Mouse (Mus musculus) heart, adult 2 months (tissue): Measurements from ENCODE around the gene Meox2. TPM values are rescaled to one million over a fixed set of nuclear protein-coding genes. Genes with fewer than 3 reads are reported as not detected.

Experiments
- DNase-seq, 2 experiments: peaks; one replicate each; pipeline ENCODE4 v3.0.0; 2021
- H3K27ac ChIP-seq: fragments of 200-600 bp; 2 replicates; pipeline ENCODE4 v1.8.1; 2022
- H3K27me3 ChIP-seq: fragments of 200-500 bp; 2 replicates; pipeline ENCODE4 v1.6.1; 2012; ENCODE audit warnings: mild to moderate bottlenecking, low read length, inconsistent platforms, mixed read lengths; ENCODE audit not compliant: control insufficient read depth, insufficient read depth
- H3K36me3 ChIP-seq: fragments of 200-500 bp; 2 replicates; pipeline ENCODE4 v1.6.1; 2012; ENCODE audit warnings: low read length, inconsistent platforms; ENCODE audit not compliant: control insufficient read depth, insufficient read depth
- H3K4me1 ChIP-seq: fragments of 200-500 bp; 2 replicates; pipeline ENCODE4 v1.6.1; 2011; ENCODE audit warnings: low read length; ENCODE audit not compliant: control insufficient read depth, insufficient read depth
- H3K4me3 ChIP-seq: fragments of 200-600 bp; 2 replicates; pipeline ENCODE4 v1.8.1; 2022
- H3K79me2 ChIP-seq: fragments of 200-500 bp; replicated peaks from 2 replicates; pipeline ENCODE4 v1.6.1; 2012; ENCODE audit warnings: mild to moderate bottlenecking, inconsistent platforms, low read length, moderate library complexity, mixed read lengths; ENCODE audit not compliant: control insufficient read depth, insufficient read depth
- H3K9ac ChIP-seq: fragments of 200-500 bp; 2 replicates; pipeline ENCODE4 v1.6.1; 2012; ENCODE audit warnings: low read depth, mild to moderate bottlenecking, control low read depth, inconsistent platforms, low read length, mixed read lengths
- CTCF ChIP-seq: fragments of 200-600 bp; IDR thresholded peaks from 2 replicates; pipeline ENCODE4 v1.8.1; 2022; ENCODE audit warnings: antibody characterized with exemption, mild to moderate bottlenecking, moderate library complexity
- EP300 ChIP-seq: fragments of 200-500 bp; IDR thresholded peaks from 2 replicates; pipeline ENCODE4 v1.6.1; 2011; ENCODE audit warnings: low read depth, low read length, control low read depth; ENCODE audit not compliant: insufficient read depth
- POLR2A ChIP-seq: fragments of 200-500 bp; IDR thresholded peaks from 2 replicates; pipeline ENCODE4 v1.6.1; 2011; ENCODE audit warnings: mild to moderate bottlenecking, low read depth, low read length, control low read depth; ENCODE audit not compliant: insufficient read depth
- WGBS: fragments of 180-500 bp; shearing (Covaris S2); methylation state at CpG from one replicate; pipeline ENCODE4 v1.1.7; 2018; 5-methylcytosine and 5-hydroxymethylcytosine counted together
- intact Hi-C: fragments of 180-260 bp; cut with DNase I; formaldehyde crosslinking; loops from one replicate; pipeline ENCODE4 v1.15.1; 2025
- polyA plus RNA-seq: library from polyadenylated mRNA; depleted of rRNA; stranded (reverse); fragments of >200 nt; gene quantifications from 2 replicates; pipeline ENCODE4 v1.2.3, GENCODE M21; 2012; rRNA removed
- total RNA-seq, 2 experiments: library from RNA; stranded (reverse); gene quantifications; 2 replicates each; pipeline ENCODE4 v1.2.3; 2021

The Meox2 gene
- total and polyA plus RNA-seq, 3 experiments = 7.3 to 13.4 (median 10.2) TPM

GRCm38 (mm10) chr12:37188940-37189488, 80.7 kb downstream of the Meox2 start:
- WGBS = 49% methylated on average over 5 of the region's 5 CpGs
- intact Hi-C loops = no loop called here
- no peak for DNase-seq

More at GRCm38 (mm10) chr12:37188940-37189488, 80.7 kb downstream of the Meox2 start:
- Histone ChIP-seq H3K27me3 (no peaks in the 10 kb centered on the region), H3K79me2 (no peaks in the 10 kb centered on the region), H3K36me3 (no peaks in the 10 kb centered on the region), H3K27ac (no peak overlapping the region), H3K4me3 (no peak overlapping the region), H3K4me1 (no peaks in the 10 kb centered on the region), H3K9ac (no peak overlapping the region)
- TF ChIP-seq POLR2A = no peak
- TF ChIP-seq EP300 = no peak
- no peak for TF ChIP-seq CTCF

Other genes with a start within 250 kb of the Meox2 start
- 1 to 10 TPM; 1.6 to 2.0 TPM for gene Agmo, start 133.1 kb downstream of the Meox2 start, total RNA-seq
- 3.4 and 3.8 TPM in 2 replicates for gene Agmo, start 133.1 kb downstream of the Meox2 start, polyA plus RNA-seq